ENCODE assay signal across 9 mouse cellular contexts in the genomic region with DNA sequence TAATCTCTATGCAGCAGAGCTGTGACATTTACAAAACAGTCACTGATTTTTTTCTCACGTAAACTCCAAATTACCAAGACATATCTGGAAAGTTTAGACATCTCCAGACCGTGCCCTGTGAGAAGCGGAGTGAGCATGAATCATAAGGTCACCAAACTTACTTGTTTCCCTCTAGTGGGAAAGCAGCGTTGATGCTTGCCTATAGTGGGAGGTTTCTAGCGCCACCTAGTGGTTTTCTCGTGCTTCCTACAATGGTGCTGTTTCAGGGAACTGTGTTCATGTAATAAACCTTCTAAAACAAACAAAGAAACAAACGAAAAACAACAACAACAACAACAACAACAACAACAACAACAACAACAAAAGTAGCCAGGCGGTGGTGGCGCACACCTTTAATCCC. TPM values are rescaled to one million over a fixed set of nuclear protein-coding genes. Genes with fewer than 3 reads are reported as not detected.
A peak's percentile ranks its signal among the peaks of the same experiment; 100 is the strongest.
DNase-seq lines count a peak whose midpoint lies in the region; ATAC-seq and TF ChIP-seq lines count a peak whose summit lies in the region.
"Had no signal": no experiment of that assay in that cellular context is flagged by ENCODE, and none has a peak within 500 bp of the region (broad histone marks: within the 10 kb centered on the region; RNA-seq: fewer than 3 reads in every experiment).

No protein-coding gene starts in this region.

- H3K27ac ChIP-seq in kidney, embryonic 15.5 days: no peak overlapping the region
- H3K27ac ChIP-seq in limb, embryonic 14.5 days (replicated peaks; ENCODE audit: low read depth, low read length): no peak overlapping the region
- H3K27ac ChIP-seq: embryonic facial prominence, embryonic 15.5 days had no signal

- no peaks in the 10 kb centered on the region for H3K4me1 ChIP-seq in kidney, embryonic 15.5 days
- no peaks in the 10 kb centered on the region for H3K4me1 ChIP-seq in limb, embryonic 14.5 days (ENCODE audit: control insufficient read depth, insufficient read depth, low read length)
- H3K4me1 ChIP-seq: embryonic facial prominence, embryonic 15.5 days had no signal

- no peaks in the 10 kb centered on the region for H3K9me3 ChIP-seq in kidney, embryonic 15.5 days (replicated peaks)
- no peaks in the 10 kb centered on the region for H3K9me3 ChIP-seq in limb, embryonic 14.5 days (ENCODE audit: control insufficient read depth, low read length)
- H3K9me3 ChIP-seq: embryonic facial prominence, embryonic 15.5 days had no signal

- ATAC-seq in kidney, embryonic 15.5 days (replicated peaks; ENCODE audit: low FRiP score): peak; percentile 74
- peak; percentile 77; the same call in 1 of the 2 replicates for ATAC-seq in limb, embryonic 14.5 days (ENCODE audit: low FRiP score, low read depth)

- no peaks in the 10 kb centered on the region for H3K36me3 ChIP-seq in kidney, embryonic 15.5 days
- H3K36me3 ChIP-seq in limb, embryonic 14.5 days (ENCODE audit: control insufficient read depth, insufficient read depth, low read length): no peaks in the 10 kb centered on the region
- H3K36me3 ChIP-seq: embryonic facial prominence, embryonic 15.5 days had no signal

- no peak for TF ChIP-seq POLR2A in limb, embryonic 14.5 days (IDR thresholded peaks at IDR 0.05; ENCODE audit: borderline replicate concordance, extremely low read depth, insufficient read depth, insufficient read length)

- 11% methylated on average over 9 of the region's 9 CpGs for WGBS in kidney, embryonic 15.5 days
- 15% methylated on average over 9 of the region's 9 CpGs for WGBS in limb, embryonic 14.5 days

- peak; percentile 94 for DNase-seq in 416B (ENCODE audit: low read depth)
- DNase-seq in ZHBTc4 (ENCODE audit: low read depth, low spot score): peak; percentile 92
- DNase-seq in embryo, embryonic 10.5 days (ENCODE audit: low spot score): peak; percentile 93
- peak; percentile 39 to 54 for DNase-seq in gastrocnemius, postnatal 4 days (ENCODE audit: low spot score in 2 of 2)
- DNase-seq in limb, embryonic 14.5 days (ENCODE audit: low spot score): peak; percentile 93
- peak; percentile 59 for DNase-seq in neural tube, embryonic 10.5 days (ENCODE audit: extremely low spot score, low spot score)
- DNase-seq in testis, postnatal 10 days (ENCODE audit: low spot score): peak; percentile 52

- H3K27me3 ChIP-seq in kidney, embryonic 15.5 days: no peaks in the 10 kb centered on the region
- no peaks in the 10 kb centered on the region for H3K27me3 ChIP-seq in limb, embryonic 14.5 days (ENCODE audit: control insufficient read depth, insufficient read depth, low read length)
- H3K27me3 ChIP-seq: embryonic facial prominence, embryonic 15.5 days had no signal

- H3K4me2 ChIP-seq in kidney, embryonic 15.5 days: no peak overlapping the region
- H3K4me2 ChIP-seq in limb, embryonic 14.5 days (replicated peaks; ENCODE audit: low read depth, low read length, severe bottlenecking): no peak overlapping the region
- H3K4me2 ChIP-seq: embryonic facial prominence, embryonic 15.5 days had no signal

- H3K9ac ChIP-seq in kidney, embryonic 15.5 days: no peak overlapping the region
- H3K9ac ChIP-seq in limb, embryonic 14.5 days (ENCODE audit: low read depth, low read length, severe bottlenecking): no peak overlapping the region
- H3K9ac ChIP-seq: embryonic facial prominence, embryonic 15.5 days had no signal

- H3K4me3 ChIP-seq in kidney, embryonic 15.5 days (replicated peaks): no peak overlapping the region
- H3K4me3 ChIP-seq in limb, embryonic 14.5 days (replicated peaks; ENCODE audit: low read length): no peak overlapping the region
- H3K4me3 ChIP-seq: embryonic facial prominence, embryonic 15.5 days had no signal

RNA-seq across cellular contexts. Expression of a gene that starts 22.4 kb away (rescaled TPM):
- not detected for total RNA-seq in gastrocnemius, postnatal 4 days (2021)
- 1.5 and 5.6 TPM in 2 replicates for polyA plus RNA-seq in kidney, embryonic 15.5 days (2015; fragmentation: Nextera tagmentation; extraction: Ambion mirVana)
- polyA plus RNA-seq in limb, embryonic 14.5 days (2012; rRNA removed): 0.08 TPM in 2 replicates
- polyA plus RNA-seq in limb, embryonic 14.5 days (2014; fragmentation: Nextera tagmentation; extraction: Ambion mirVana): 0.23 TPM in 1 of 2 replicates, not detected in the other

RNA-seq across cellular contexts. Expression of a gene that starts 40.8 kb away (rescaled TPM):
- not detected for total RNA-seq in gastrocnemius, postnatal 4 days (2021)
- 0.28 TPM in 1 of 2 replicates, not detected in the other for polyA plus RNA-seq in kidney, embryonic 15.5 days (2015; fragmentation: Nextera tagmentation; extraction: Ambion mirVana)
- polyA plus RNA-seq in limb, embryonic 14.5 days (2012; rRNA removed): not detected in 2 replicates
- polyA plus RNA-seq in limb, embryonic 14.5 days (2014; fragmentation: Nextera tagmentation; extraction: Ambion mirVana): not detected in 2 replicates

RNA-seq across cellular contexts. Expression of a gene that starts 53.1 kb away (rescaled TPM):
- not detected for total RNA-seq in gastrocnemius, postnatal 4 days (2021)
- not detected in 2 replicates for polyA plus RNA-seq in kidney, embryonic 15.5 days (2015; fragmentation: Nextera tagmentation; extraction: Ambion mirVana)
- not detected in 2 replicates for polyA plus RNA-seq in limb, embryonic 14.5 days (2012; rRNA removed)
- polyA plus RNA-seq in limb, embryonic 14.5 days (2014; fragmentation: Nextera tagmentation; extraction: Ambion mirVana): not detected in 2 replicates

RNA-seq across cellular contexts. Expression of a gene that starts 53.5 kb away (rescaled TPM):
- total RNA-seq in gastrocnemius, postnatal 4 days (2021): 1 to 10 TPM; 6.5 to 7.0 TPM
- 6.8 and 7.8 TPM in 2 replicates for polyA plus RNA-seq in kidney, embryonic 15.5 days (2015; fragmentation: Nextera tagmentation; extraction: Ambion mirVana)
- polyA plus RNA-seq in limb, embryonic 14.5 days (2012; rRNA removed): 3.7 and 3.9 TPM in 2 replicates
- 6.0 and 8.0 TPM in 2 replicates for polyA plus RNA-seq in limb, embryonic 14.5 days (2014; fragmentation: Nextera tagmentation; extraction: Ambion mirVana)
